Mouse (Mus musculus) midbrain, embryonic 14.5 days (tissue): ENCODE measurements around the gene Isg15. TPM values are rescaled to one million over a fixed set of nuclear protein-coding genes. Genes with fewer than 3 reads are reported as not detected.

ENCODE experiments used
- ATAC-seq: fragments of 200-750 bp; cut with Nextera tagmentation; 2 replicates; pipeline ENCODE4 v1.8.0; 2017; ENCODE audit warnings: moderate number of reproducible peaks, moderate library complexity; ENCODE audit not compliant: low FRiP score, low TSS enrichment
- DNase-seq: peaks from one replicate; pipeline ENCODE4 v3.0.0-alpha.2; 2015
- H3K27ac ChIP-seq: fragments of 300-500 bp; sonication (generic); replicated peaks from 2 replicates; pipeline ENCODE4 v1.5.1; 2014; ENCODE audit warnings: mild to moderate bottlenecking, low read depth, low read length, moderate library complexity
- H3K27me3 ChIP-seq: fragments of 300-500 bp; sonication (generic); 2 replicates; pipeline ENCODE4 v1.6.1; 2014; ENCODE audit warnings: low read length, control low read depth, mixed read lengths; ENCODE audit not compliant: control insufficient read depth, insufficient read depth
- H3K36me3 ChIP-seq: fragments of 300-500 bp; sonication (generic); 2 replicates; pipeline ENCODE4 v1.6.1; 2014; ENCODE audit warnings: low read length, control low read depth; ENCODE audit not compliant: control insufficient read depth, insufficient read depth
- H3K4me1 ChIP-seq: fragments of 300-500 bp; sonication (generic); 2 replicates; pipeline ENCODE4 v1.6.1; 2014; ENCODE audit warnings: mild to moderate bottlenecking, antibody characterized with exemption, low read length, control low read depth; ENCODE audit not compliant: control insufficient read depth, insufficient read depth
- H3K4me2 ChIP-seq: fragments of 300-500 bp; sonication (generic); 2 replicates; pipeline ENCODE4 v1.6.1; 2014; ENCODE audit warnings: mild to moderate bottlenecking, low read length, moderate library complexity
- H3K4me3 ChIP-seq: fragments of 300-500 bp; sonication (generic); replicated peaks from 2 replicates; pipeline ENCODE4 v1.5.1; 2014; ENCODE audit warnings: low read depth, low read length
- H3K9ac ChIP-seq: fragments of 300-500 bp; sonication (generic); replicated peaks from 2 replicates; pipeline ENCODE4 v1.6.1; 2014; ENCODE audit warnings: mild to moderate bottlenecking, low read length, moderate library complexity
- H3K9me3 ChIP-seq: fragments of 300-500 bp; sonication (generic); 2 replicates; pipeline ENCODE4 v1.6.1; 2016; ENCODE audit warnings: low read length, control low read depth, mixed read lengths; ENCODE audit not compliant: control insufficient read depth
- WGBS: fragments of 180-500 bp; shearing (Covaris S2); extraction: QIAGEN DNeasy Blood & Tissue Kit; methylation state at CpG from one replicate; pipeline ENCODE4 v1.1.7; 2014; 5-methylcytosine and 5-hydroxymethylcytosine counted together
- polyA plus RNA-seq: library from polyadenylated mRNA; unstranded; fragments of >200 nt; fragmentation: Nextera tagmentation; extraction: Ambion mirVana; gene quantifications from 2 replicates; pipeline ENCODE4 v1.2.1, GENCODE M21; 2014

Isg15 gene
- polyA plus RNA-seq, 1 experiment from 2014 or later, result 2.5 TPM

DNA sequence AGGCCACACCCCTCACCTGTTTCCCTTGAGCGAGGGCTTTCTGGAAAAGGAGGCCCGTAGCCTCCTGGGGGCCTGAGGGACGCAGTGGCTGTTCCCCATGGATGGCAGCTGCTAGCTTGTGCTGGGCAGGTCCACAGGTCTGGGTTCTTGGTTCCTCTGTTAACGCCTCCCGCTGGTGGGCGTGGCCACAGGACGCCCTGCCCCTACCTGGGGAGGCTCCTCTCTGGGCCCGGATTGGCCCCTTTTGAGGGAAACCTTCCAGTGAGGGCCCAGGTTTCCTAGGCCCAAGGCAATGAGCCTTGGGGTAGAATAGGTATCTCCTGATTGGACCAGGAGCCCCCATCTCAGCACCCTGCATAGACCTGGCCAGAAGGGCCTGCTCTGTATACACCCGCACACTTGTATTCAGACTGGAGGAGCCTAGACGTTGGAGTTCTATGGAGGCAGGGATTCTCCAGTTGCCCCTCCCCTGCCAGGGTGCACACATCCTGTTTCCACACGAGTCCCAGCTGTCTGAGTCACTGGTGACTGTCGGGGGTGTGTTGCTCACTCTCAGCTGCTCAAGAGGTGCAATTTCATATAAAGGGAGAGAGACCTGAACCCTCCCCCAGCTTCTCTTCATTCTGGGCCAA, 27.9 kb upstream of the Isg15 start:
- Histone ChIP-seq H3K9me3 (no peaks in the 10 kb centered on the region), H3K36me3 (peaks cover 46% of the 10 kb centered on the region), H3K4me3 (no peak overlapping the region), H3K27me3 (no peaks in the 10 kb centered on the region), H3K9ac (no peak overlapping the region), H3K27ac (no peak overlapping the region), H3K4me1 (peaks cover 5% of the 10 kb centered on the region), H3K4me2 (no peak overlapping the region)
- WGBS, result 28% methylated on average over 12 of the region's 12 CpGs
- ATAC-seq (no peak), DNase-seq (no peak)

DNA sequence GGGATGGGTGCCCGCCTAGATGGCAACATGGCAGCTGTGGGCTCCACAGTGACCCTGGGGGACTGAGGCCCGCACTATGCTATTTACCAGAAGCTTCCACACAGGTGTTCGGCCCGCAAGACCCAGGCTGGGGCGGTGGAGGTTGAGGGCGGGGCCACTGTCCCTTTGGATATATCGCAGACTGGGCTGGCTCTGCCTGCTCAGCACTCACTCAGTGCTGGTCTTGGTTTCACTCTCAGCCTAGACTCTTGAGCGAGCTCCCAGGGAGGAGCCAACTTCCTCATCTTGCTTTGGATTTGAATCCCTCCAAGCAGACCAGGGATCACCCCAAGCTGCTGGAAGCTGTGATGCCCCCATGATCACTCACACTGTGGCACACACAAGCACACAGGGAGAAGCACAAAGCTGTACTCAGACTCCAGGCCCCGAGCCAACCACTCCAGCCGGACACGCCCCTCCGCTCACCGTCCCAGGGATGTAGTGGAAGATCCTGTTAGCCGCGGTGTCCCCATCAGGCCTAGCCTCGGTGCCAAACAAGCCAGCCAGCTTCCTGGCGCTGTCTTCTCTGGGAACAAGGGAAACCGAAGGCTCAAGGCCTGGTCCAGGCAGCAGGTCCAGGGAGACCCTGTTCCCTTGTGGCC, 27.3 kb upstream of the Isg15 start:
- Histone ChIP-seq H3K4me3 (no peak overlapping the region), H3K4me1 (no peaks in the 10 kb centered on the region), H3K27ac (no peak overlapping the region), H3K9me3 (no peaks in the 10 kb centered on the region), H3K27me3 (no peaks in the 10 kb centered on the region), H3K9ac (no peak overlapping the region), H3K36me3 (peaks cover 42% of the 10 kb centered on the region), H3K4me2 (no peak overlapping the region)
- peak; percentile 21 for DNase-seq
- ATAC-seq, result no peak
- WGBS, result 32% methylated on average over 18 of the region's 18 CpGs

DNA sequence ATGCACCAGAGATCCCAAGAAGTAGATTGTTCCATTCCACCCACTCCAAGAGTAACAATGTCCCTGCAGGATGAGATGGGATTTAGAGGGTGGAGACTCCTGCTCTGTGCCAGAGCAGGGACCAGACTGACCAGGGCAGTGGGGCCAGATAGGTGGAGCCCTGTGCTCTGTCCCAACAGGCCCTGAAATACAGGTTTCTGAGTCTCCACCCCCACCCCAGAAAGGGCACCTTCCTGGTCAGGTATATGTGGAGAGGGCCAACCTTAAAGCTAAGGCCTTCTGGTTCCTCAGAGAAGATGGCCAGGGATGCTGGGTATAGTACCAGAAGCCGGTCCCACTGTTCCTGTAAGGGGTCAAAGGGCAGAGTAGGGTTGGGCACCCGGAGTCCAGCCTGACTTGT, 23.7 kb upstream of the Isg15 start:
- no peak for ATAC-seq
- WGBS, result 83% methylated on average over 2 of the region's 2 CpGs
- peaks cover 6% of the 10 kb centered on the region for H3K36me3 ChIP-seq

DNA sequence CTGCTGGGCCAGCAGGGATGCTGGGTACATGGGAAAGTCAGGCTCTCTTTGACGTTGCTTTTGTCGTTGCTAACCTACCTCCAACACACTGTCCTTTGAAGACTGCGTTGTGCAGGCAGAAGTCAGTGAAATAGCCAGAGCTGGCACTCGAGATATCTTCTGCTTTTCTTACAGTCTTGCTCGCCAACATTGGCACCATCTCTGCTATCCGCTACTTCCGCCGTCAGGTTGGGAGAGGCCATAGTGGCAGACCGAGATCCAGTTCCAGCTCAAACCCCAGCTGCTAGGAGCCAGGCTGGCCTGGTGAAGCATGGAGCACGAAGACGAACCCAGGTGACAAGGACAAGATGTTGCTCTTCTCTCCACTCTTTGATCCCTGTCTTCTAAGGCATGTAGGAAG, 19.3 kb upstream of the Isg15 start:
- ATAC-seq (no peak), DNase-seq (no peak)
- Histone ChIP-seq H3K9ac (no peak overlapping the region), H3K36me3 (0 out of 2 replicates have a peak, but pooled peaks cover 2% of the 10 kb centered on the region), H3K4me3 (no peak overlapping the region), H3K4me2 (no peak overlapping the region), H3K27ac (no peak overlapping the region), H3K27me3 (no peaks in the 10 kb centered on the region), H3K9me3 (no peaks in the 10 kb centered on the region), H3K4me1 (no peaks in the 10 kb centered on the region)
- WGBS, result 87% methylated on average over 11 of the region's 11 CpGs

More for the DNA sequence above, 23.7 kb upstream of the Isg15 start:
- no peak overlapping the region for H3K4me2 ChIP-seq
- no peaks in the 10 kb centered on the region for H3K4me1 ChIP-seq
- H3K9me3 ChIP-seq, result no peaks in the 10 kb centered on the region
- H3K27me3 ChIP-seq, result no peaks in the 10 kb centered on the region
- no peak overlapping the region for H3K9ac ChIP-seq
- H3K4me3 ChIP-seq, result no peak overlapping the region
- no peak overlapping the region for H3K27ac ChIP-seq
- no peak for DNase-seq

DNA sequence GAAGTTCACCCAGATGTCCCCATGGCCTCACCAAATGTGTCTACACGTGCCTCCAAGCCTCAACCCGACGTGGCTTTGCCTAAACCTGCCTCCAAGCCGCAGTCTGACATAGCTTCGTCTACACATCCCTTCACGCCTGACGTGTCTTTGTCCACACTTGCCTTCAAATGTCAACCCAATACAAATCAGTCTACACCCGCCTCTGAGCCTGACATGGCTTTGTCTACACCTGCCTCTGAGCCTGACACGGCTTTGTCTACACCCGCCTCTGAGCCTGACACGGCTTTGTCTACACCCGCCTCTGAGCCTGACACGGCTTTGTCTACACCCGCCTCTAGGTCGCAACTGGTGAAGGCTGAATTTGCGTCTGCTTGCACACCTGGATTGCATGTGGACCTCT, 17.2 kb upstream of the Isg15 start:
- no peaks in the 10 kb centered on the region for H3K4me1 ChIP-seq
- WGBS, result 74% methylated on average over 16 of the region's 16 CpGs
- no peak overlapping the region for H3K4me3 ChIP-seq
- H3K27me3 ChIP-seq, result no peaks in the 10 kb centered on the region
- H3K36me3 ChIP-seq, result no peaks in the 10 kb centered on the region
- no peak overlapping the region for H3K4me2 ChIP-seq
- no peak overlapping the region for H3K27ac ChIP-seq
- no peaks in the 10 kb centered on the region for H3K9me3 ChIP-seq
- no peak overlapping the region for H3K9ac ChIP-seq
- no peak for DNase-seq
- ATAC-seq, result no peak

DNA sequence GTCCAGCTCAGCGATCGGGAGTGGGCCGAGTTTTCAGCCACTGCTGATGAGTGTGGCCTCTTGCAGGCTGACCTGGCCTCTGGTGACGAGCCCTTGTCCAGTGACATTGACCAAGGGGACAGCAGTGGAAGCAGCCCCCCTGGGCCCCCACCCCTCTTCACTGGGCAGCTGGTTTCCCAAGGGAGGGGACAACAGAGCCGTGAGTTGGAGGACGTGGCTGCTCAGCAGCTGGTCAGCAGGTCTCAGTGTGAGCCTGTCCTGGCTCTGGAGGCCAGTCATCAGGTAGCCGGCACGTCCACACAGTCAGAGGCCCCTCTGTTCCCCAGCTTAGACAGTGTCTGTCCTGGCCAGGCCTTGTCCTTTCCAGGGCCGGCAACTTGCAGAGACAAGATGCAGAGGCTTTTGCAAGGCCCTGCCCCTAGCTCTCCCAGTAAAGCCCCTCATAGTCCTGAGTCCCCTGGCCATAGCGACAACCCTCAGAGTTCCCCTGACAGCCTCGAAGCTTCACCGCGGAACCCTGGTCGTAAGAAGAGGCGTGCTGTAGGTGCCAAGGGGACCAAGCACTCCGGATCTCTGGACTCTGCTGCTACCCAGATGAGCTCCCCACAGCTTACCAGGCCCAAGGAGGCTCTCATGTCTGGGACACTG, 16.5 kb upstream of the Isg15 start:
- no peak overlapping the region for H3K27ac ChIP-seq
- 84% methylated on average over 16 of the region's 16 CpGs for WGBS
- no peaks in the 10 kb centered on the region for H3K4me1 ChIP-seq
- ATAC-seq (no peak), DNase-seq (no peak)
- H3K9me3 ChIP-seq, result no peaks in the 10 kb centered on the region
- H3K4me3 ChIP-seq, result no peak overlapping the region
- no peaks in the 10 kb centered on the region for H3K36me3 ChIP-seq
- no peak overlapping the region for H3K9ac ChIP-seq
- no peaks in the 10 kb centered on the region for H3K27me3 ChIP-seq
- H3K4me2 ChIP-seq, result no peak overlapping the region

DNA sequence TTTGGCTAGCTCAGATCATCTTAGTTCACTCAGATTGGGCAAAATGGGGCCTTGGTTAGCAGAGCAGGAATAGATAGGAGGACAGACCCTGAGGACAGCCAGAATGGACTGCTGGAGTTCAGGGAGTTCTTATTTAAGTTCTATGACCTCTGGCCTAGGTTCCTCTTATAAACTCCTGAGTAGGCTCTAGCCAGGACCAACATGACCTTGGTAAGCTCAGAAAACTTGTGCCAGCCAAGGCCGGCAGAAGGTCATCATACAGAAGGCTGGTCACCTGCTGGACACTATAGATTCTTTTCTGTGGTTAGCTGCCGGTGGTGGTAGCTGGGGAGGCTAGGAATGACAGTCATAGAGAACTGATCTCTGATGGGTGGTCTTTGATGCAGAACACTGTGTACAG, 15.6 kb upstream of the Isg15 start:
- DNase-seq (no peak), ATAC-seq (no peak)
- WGBS, result 92% methylated on average over 2 of the region's 2 CpGs
- H3K4me3 ChIP-seq, result no peak overlapping the region
- H3K27ac ChIP-seq, result no peak overlapping the region
- H3K27me3 ChIP-seq, result no peaks in the 10 kb centered on the region
- H3K9ac ChIP-seq, result no peak overlapping the region
- H3K4me1 ChIP-seq, result no peaks in the 10 kb centered on the region
- H3K9me3 ChIP-seq, result no peaks in the 10 kb centered on the region
- no peaks in the 10 kb centered on the region for H3K36me3 ChIP-seq
- H3K4me2 ChIP-seq, result no peak overlapping the region

DNA sequence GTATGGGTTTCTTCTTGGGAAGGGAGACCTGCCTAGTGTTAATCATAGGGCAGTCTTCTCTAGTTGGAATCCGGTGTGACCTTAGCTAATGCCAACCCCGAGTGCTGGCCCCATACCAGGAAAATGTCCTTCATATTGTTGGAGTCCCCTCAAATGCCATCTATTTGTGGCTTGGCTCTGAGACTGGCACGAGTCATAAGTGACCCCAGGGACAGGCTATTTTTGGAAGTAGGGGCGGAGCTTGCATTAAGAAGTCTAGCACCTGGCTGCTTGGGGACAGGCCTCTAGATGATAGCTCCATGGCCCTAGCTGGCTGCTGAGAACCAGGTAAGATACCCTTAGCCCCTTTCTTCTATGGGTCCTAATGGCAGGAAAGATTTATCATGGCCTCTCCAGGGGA, 15.0 kb upstream of the Isg15 start, which contains the start of gene Perm1:
TSS of gene Perm1 (plus strand) at position 220 of the 400 bp plus-strand sequence.
- ATAC-seq (no peak), DNase-seq (no peak)
- no peaks in the 10 kb centered on the region for H3K4me1 ChIP-seq
- no peaks in the 10 kb centered on the region for H3K36me3 ChIP-seq
- no peak within 1 kb of the TSS for H3K4me3 ChIP-seq
- no peaks in the 10 kb centered on the region for H3K9me3 ChIP-seq
- H3K27me3 ChIP-seq, result no peaks in the 10 kb centered on the region
- H3K9ac ChIP-seq, result no peak within 1 kb of the TSS
- H3K4me2 ChIP-seq, result no peak within 1 kb of the TSS
- 83% methylated on average over 4 of the region's 4 CpGs for WGBS
- H3K27ac ChIP-seq, result no peak within 1 kb of the TSS

DNA sequence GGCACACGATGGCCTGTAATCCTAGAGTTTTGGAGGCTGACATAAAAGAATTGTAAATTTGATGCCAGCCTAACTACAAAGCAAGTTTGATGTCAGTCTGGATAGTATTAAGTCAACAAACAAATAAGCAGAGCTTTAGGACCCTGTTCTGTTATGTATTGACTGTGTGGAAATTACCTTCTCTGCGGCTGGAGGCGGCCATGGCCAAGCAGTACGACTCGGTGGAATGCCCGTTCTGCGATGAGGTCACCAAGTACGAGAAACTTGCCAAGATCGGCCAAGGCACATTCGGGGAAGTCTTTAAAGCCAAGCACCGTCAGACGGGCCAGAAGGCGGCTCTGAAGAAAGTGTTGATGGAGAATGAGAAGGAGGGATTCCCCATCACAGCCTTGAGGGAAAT, 12.5 kb upstream of the Isg15 start:
- Histone ChIP-seq H3K4me2 (no peak overlapping the region), H3K4me3 (no peak overlapping the region), H3K4me1 (no peaks in the 10 kb centered on the region), H3K36me3 (no peaks in the 10 kb centered on the region), H3K27me3 (no peaks in the 10 kb centered on the region), H3K9me3 (no peaks in the 10 kb centered on the region), H3K27ac (no peak overlapping the region), H3K9ac (no peak overlapping the region)
- ATAC-seq (no peak), DNase-seq (no peak)
- 94% methylated on average over 13 of the region's 13 CpGs for WGBS
